Mouse (Mus musculus) right cerebral cortex, postnatal 25 days (tissue): Measurements from ENCODE around the gene Peli1.

Experiments
- DNase-seq: peaks from one replicate; pipeline ENCODE4 v3.0.0; 2022

Peli1 gene

DNA sequence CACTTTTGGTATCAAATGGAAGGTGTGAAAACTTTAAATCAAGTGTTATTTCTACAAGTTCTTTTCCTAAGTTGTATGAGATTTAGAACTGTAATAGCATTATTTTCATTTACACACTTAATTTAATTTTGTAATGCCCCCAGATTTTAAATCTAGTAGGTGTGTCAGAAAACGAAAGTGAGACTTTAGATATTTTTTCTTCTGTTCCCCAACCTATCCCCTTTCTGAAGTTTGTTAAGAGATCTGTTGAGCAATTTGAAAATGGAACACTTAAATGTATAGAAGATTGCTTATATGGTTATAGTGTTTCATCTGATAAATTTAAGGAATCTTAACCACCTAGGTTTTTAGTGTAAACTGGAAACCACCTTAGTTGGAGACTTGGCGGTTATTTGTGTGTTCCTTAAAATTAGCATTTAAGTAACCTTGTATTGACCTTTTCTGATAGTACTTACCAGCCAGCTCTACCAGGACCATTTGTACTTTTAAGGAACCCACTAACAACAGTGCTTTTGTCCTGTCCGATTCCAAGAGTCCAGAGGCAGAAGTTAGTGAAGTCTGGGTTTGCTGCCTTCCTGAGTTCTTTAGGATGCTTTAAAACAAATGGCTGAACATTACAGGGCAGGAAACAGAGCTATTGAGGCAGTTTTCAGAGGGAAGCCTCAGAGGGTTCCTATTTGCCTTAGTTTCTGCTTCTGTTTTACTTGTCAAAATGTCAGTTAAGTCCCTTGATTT, 2.2 kb downstream of the Peli1 start:
- DNase-seq = no peak

GRCm38 (mm10) chr11:21096590-21096989, 5.5 kb downstream of the Peli1 start:
- no peak for DNase-seq

GRCm38 (mm10) chr11:21098457-21098856, 7.4 kb downstream of the Peli1 start:
- no peak for DNase-seq

GRCm38 (mm10) chr11:21100704-21101103, 9.6 kb downstream of the Peli1 start:
- no peak for DNase-seq

DNA sequence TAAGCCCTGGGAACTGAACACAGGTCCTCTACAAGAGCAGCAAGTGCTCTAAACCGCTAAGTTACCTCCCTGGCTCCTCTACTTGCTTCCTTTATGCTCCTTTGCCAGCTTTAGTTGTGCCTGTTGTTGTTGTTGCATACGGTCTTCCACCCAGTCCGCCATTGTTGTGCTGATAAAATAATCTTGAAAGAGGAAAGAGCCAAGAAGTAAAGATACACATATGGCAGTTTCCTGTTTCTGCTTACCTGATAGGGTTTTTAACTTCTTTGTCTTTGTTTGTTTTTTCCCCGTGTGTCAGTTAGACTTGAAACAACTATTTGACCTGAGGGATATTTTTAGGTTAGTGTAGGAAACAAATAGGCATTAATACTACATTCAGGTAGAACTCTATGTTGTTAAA, 10.2 kb downstream of the Peli1 start:
- no peak for DNase-seq

- DNase-seq = no peak
These were observed 11.3 kb downstream of the Peli1 start for GRCm38 (mm10) chr11:21102273-21103005.

DNA sequence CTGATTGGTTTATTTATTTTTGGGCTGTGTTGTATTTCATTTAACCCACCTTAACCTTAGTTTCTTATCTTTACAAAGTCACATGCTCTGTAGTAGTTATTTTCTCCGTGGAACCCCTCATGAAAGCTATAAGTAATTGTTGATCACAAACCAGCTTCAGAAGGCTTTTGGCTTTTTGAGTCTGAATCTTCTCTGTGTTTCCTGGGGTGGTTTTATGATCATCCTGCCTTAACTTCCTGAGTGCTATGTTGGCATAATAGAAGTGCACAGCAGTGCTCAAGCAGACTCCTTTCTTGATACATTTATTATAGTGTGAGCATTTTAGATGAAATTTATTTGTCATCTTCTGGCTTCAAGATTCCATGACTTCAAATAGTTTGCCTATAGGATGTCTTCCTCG, 12.1 kb downstream of the Peli1 start:
- DNase-seq = no peak

GRCm38 (mm10) chr11:21105393-21105792, 14.3 kb downstream of the Peli1 start:
- no peak for DNase-seq

DNA sequence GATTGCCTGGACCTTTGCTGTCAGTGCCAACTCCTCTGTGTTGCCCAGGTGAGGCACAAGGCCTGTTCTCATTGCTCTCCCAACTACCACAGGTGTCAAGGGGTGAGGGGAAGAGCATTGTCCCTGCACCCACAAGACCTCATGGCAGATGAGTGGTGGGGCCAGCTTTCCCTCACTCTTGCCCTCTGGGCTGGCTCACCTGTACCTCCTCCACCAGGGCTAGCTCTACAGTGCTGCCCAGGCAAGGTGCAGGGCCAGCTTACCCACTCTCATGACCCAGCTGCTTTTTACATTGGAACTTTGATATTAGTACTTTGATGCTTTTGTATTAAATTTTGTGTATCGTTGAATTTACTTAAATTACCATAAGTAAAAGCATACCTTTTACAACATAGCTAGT, 16.0 kb downstream of the Peli1 start:
- no peak for DNase-seq

GRCm38 (mm10) chr11:21109279-21109678, 18.2 kb downstream of the Peli1 start:
- no peak for DNase-seq

GRCm38 (mm10) chr11:21114516-21114915, 23.4 kb downstream of the Peli1 start:
- DNase-seq = no peak

DNA sequence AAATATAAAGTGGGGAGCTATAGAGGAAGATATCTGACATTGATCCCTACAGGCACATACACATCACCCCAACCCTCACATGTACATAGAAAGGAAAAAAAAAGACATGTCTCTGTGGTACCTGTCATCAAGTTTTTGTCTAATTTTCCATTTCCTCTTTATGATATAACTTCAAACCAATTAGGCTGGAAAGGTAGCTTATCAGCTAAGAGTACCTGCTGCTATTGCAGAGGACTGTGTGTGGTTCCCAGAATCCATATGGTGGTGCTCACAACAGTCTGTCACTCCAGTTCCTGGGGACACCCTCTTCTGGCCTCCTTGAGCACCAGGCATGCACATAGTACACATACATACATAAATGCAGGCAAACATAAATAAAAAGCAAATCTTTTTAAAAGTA, 24.7 kb downstream of the Peli1 start:
- DNase-seq = no peak

DNA sequence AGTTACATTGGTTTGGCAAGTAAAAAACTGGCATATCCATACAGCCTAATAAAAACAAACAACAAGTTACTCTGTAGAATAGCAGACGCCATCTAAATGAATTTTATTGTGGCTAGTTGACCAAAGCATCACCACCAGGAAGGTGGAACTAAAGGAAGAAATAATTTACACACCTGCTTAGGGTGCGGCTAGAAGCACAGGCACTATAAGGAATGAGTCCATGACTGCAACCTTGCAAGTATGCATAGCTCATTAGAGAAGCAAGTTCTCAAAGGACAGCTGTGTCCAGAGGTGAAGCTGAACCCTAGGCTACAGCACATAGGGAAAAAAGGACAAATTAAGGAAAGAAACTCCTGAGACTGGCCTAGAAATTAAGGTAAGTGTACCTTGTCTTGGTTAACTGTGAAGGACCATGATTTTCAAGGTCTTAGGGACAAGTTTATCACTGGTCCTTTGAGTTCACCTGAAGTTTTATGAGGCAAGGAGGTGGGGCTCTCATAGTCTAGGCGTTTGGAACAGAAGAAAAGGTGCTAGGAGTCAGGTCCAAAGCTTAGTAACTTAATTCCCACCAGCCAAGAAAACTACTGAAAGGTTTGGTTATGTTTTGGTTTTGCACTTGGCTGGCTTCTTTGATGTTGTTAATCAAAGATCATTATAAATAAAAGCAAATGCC, 25.7 kb downstream of the Peli1 start:
- no peak for DNase-seq

DNA sequence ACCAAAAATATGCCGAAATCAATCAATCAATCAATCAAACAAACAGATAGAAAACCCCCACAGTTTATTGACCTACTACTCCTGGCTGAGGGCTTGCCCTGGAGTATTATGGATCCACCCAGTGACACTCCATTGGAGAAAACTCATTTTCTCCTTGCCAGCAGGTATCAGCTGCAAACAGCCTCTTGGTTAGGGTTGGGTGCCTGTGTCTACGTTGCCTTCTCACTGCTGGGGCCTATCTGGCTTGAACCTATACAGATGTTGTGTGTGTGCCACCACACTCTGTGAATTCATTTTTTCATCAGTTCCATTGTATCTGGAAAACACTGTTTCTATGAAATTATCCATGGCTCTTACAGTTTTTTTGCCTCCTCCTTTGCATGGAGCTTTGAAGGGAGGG, 30.6 kb downstream of the Peli1 start:
- no peak for DNase-seq

DNA sequence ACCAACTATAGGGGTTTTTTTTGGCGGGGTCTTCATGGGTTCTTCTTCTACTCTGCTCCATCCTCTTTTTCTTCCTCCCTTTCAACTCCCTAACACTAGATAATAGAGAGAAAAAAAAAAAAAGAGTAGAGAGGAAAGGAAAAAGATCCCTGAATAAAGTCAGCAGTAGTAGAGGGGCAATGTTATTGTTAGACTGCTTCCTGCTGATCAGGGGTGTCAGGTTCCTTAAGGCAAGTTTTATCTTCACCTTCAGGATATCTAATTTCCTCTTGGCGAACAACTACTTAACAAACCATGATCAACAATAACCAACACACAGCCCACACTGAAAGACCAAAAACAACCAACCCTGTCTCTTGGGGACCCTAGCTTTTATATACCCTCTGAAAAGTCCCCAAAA, 31.3 kb downstream of the Peli1 start:
- DNase-seq = no peak

GRCm38 (mm10) chr11:21131692-21132091, 40.6 kb downstream of the Peli1 start:
- DNase-seq = no peak

GRCm38 (mm10) chr11:21134875-21135451, 43.9 kb downstream of the Peli1 start:
- no peak for DNase-seq

GRCm38 (mm10) chr11:21139453-21139852, 48.4 kb downstream of the Peli1 start:
- DNase-seq = no peak

- DNase-seq = no peak
These were observed 50.2 kb downstream of the Peli1 start for GRCm38 (mm10) chr11:21141242-21141641.

- no peak for DNase-seq
These were observed 50.7 kb downstream of the Peli1 start for GRCm38 (mm10) chr11:21141755-21142154.

- DNase-seq = no peak
These were observed 58.4 kb downstream of the Peli1 start for GRCm38 (mm10) chr11:21149476-21149875.

DNA sequence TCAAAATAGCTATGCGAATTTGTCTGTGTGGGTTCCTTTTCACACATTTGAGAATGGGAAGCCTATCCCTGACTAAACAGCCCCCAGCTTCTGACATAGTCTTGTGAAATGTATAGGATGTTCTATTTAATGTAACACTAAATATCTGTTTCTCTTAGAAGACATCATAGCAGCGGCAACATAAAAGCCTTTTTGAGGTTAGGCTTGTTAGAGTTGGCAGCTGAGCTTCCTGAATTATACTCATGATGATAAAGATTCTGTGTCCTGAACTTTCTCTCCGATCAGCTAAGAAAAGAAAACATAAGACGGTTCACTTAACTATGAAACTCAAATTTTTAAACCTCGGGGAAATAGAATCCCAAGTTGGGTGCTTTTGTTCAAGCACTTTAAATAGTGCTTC, 59.2 kb downstream of the Peli1 start:
- DNase-seq = no peak

DNA sequence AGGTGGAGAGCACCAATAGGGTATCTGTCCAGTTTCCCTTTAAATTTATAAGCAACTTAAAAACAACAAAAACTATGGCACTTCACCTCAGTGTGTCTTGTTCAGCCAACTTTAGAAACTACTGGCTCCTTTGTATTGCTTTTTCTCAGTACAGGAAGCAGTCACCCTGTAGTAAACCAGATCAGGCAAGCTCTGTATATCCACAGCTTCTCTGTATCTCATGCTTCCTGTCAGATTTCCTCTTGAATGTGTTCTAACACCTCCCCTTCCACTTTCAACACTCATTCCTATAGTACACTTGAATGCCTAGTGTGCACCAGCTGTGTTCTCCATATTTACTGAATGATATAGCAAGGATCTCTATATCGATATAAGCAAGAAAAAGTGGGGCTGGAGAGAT, 60.6 kb downstream of the Peli1 start:
- no peak for DNase-seq

GRCm38 (mm10) chr11:21153111-21153510, 62.0 kb downstream of the Peli1 start:
- no peak for DNase-seq
